10 mouse cellular contexts compared by ENCODE assay signal in the genomic region with DNA sequence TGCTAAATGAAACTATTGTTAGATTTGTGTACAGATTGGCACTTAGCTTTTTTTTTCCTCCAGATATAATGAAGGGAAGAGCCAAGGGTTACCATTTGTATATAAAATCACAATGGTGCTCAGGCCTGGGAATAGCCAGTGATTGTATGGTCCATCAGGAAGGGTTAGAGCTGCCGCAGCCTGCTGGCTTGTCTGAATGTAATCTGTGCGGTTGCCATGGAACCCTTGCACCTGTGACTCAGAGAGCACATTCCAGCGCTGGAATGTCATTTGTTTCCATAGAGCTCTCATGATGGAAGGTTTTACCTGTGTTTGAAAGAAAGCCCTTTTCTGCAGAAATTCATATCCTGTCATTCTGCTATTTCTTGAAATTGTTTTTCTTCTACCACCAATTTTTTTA. TPM values are rescaled to one million over a fixed set of nuclear protein-coding genes. Genes with fewer than 3 reads are reported as not detected.
DNase-seq lines count a peak whose midpoint lies in the region; ATAC-seq and TF ChIP-seq lines count a peak whose summit lies in the region.
"Had no signal": no experiment of that assay in that cellular context is flagged by ENCODE, and none has a peak within 500 bp of the region (broad histone marks: within the 10 kb centered on the region; RNA-seq: fewer than 3 reads in every experiment).

No protein-coding gene starts in this region.

- peak; percentile 10 to 18 for DNase-seq in lung, adult 18-20 months
- DNase-seq in lung, postnatal 4 days: no peak
- peak; percentile 29 for DNase-seq in embryonic facial prominence, embryonic 14.5 days (ENCODE audit: low spot score)
- DNase-seq in kidney, postnatal 0 days (ENCODE audit: low spot score): peak; percentile 3
- peak; percentile 52 for DNase-seq in midbrain, postnatal 0 days (ENCODE audit: low spot score)
- DNase-seq in cerebellum, postnatal 4 days (ENCODE audit: low spot score in 2 of 2): no peak
- DNase-seq: adrenal gland, postnatal 25 days had no signal

- H3K4me1 ChIP-seq in embryonic facial prominence, embryonic 14.5 days (ENCODE audit: control insufficient read depth, insufficient read depth, low read length): no peaks in the 10 kb centered on the region
- H3K4me1 ChIP-seq in kidney, postnatal 0 days (replicated peaks; ENCODE audit: insufficient read depth, low read length): no peaks in the 10 kb centered on the region
- no peaks in the 10 kb centered on the region for H3K4me1 ChIP-seq in midbrain, postnatal 0 days (ENCODE audit: insufficient read depth, low read length)
- no peaks in the 10 kb centered on the region for H3K4me1 ChIP-seq in heart, embryonic 11.5 days (ENCODE audit: control insufficient read depth, insufficient read depth, low read length)

- no peak overlapping the region for H3K4me3 ChIP-seq in embryonic facial prominence, embryonic 14.5 days (ENCODE audit: low read depth, low read length)
- H3K4me3 ChIP-seq in kidney, postnatal 0 days (replicated peaks; ENCODE audit: low read depth, low read length): no peak overlapping the region
- H3K4me3 ChIP-seq in midbrain, postnatal 0 days (ENCODE audit: low read depth, low read length): no peak overlapping the region
- no peak overlapping the region for H3K4me3 ChIP-seq in heart, embryonic 11.5 days (ENCODE audit: low read depth, low read length)

- no peak overlapping the region for H3K9ac ChIP-seq in embryonic facial prominence, embryonic 14.5 days (ENCODE audit: low read depth, low read length)
- no peak overlapping the region for H3K9ac ChIP-seq in kidney, postnatal 0 days (ENCODE audit: low read depth, low read length)
- H3K9ac ChIP-seq in midbrain, postnatal 0 days (replicated peaks; ENCODE audit: low read length, poor library complexity, severe bottlenecking): no peak overlapping the region
- H3K9ac ChIP-seq in heart, embryonic 11.5 days (ENCODE audit: low read depth, low read length): no peak overlapping the region

- 63% methylated on average over 3 of the region's 3 CpGs for WGBS in embryonic facial prominence, embryonic 14.5 days
- WGBS in kidney, postnatal 0 days: 69% methylated on average over 3 of the region's 3 CpGs
- WGBS in midbrain, postnatal 0 days: 34% methylated on average over 3 of the region's 3 CpGs
- 49% methylated on average over 3 of the region's 3 CpGs for WGBS in heart, embryonic 11.5 days (ENCODE audit: insufficient replicate concordance)

- H3K36me3 ChIP-seq in embryonic facial prominence, embryonic 14.5 days (ENCODE audit: control insufficient read depth, insufficient read depth, low read length): 0 out of 2 replicates have a peak, but pooled peaks cover 13% of the 10 kb centered on the region
- H3K36me3 ChIP-seq in kidney, postnatal 0 days (ENCODE audit: insufficient read depth, low read length): no peaks in the 10 kb centered on the region
- H3K36me3 ChIP-seq in midbrain, postnatal 0 days (ENCODE audit: insufficient read depth, low read length): no peaks in the 10 kb centered on the region
- H3K36me3 ChIP-seq in heart, embryonic 11.5 days (ENCODE audit: control insufficient read depth, insufficient read depth, low read length): no peaks in the 10 kb centered on the region

- H3K27me3 ChIP-seq in embryonic facial prominence, embryonic 14.5 days (replicated peaks; ENCODE audit: control insufficient read depth, insufficient read depth, low read length): no peaks in the 10 kb centered on the region
- H3K27me3 ChIP-seq in kidney, postnatal 0 days (ENCODE audit: insufficient read depth, low read length): no peaks in the 10 kb centered on the region
- no peaks in the 10 kb centered on the region for H3K27me3 ChIP-seq in midbrain, postnatal 0 days (ENCODE audit: insufficient read depth, low read length)
- H3K27me3 ChIP-seq in heart, embryonic 11.5 days (ENCODE audit: control insufficient read depth, insufficient read depth, low read length): no peaks in the 10 kb centered on the region

- H3K9me3 ChIP-seq in embryonic facial prominence, embryonic 14.5 days (ENCODE audit: control insufficient read depth, low read length): no peaks in the 10 kb centered on the region
- no peaks in the 10 kb centered on the region for H3K9me3 ChIP-seq in kidney, postnatal 0 days (replicated peaks; ENCODE audit: low read length)
- H3K9me3 ChIP-seq in midbrain, postnatal 0 days (ENCODE audit: low read length): no peaks in the 10 kb centered on the region
- H3K9me3 ChIP-seq in heart, embryonic 11.5 days (replicated peaks; ENCODE audit: control insufficient read depth, low read length): no peaks in the 10 kb centered on the region

- no peak for TF ChIP-seq CTCF in kidney, postnatal 0 days (IDR thresholded peaks at IDR 0.05; ENCODE audit: low read depth)
- TF ChIP-seq CTCF in midbrain, postnatal 0 days (IDR thresholded peaks at IDR 0.05): no peak

- no peak overlapping the region for H3K4me2 ChIP-seq in embryonic facial prominence, embryonic 14.5 days (ENCODE audit: low read depth, low read length)
- no peak overlapping the region for H3K4me2 ChIP-seq in kidney, postnatal 0 days (ENCODE audit: low read length)
- H3K4me2 ChIP-seq in midbrain, postnatal 0 days (ENCODE audit: low read depth, low read length, poor library complexity, severe bottlenecking): no peak overlapping the region
- H3K4me2 ChIP-seq in heart, embryonic 11.5 days: no peak overlapping the region

- ATAC-seq in embryonic facial prominence, embryonic 14.5 days (ENCODE audit: low read depth): no peak; the same call in 1 of the 2 replicates
- no peak; the same call in 1 of the 2 replicates for ATAC-seq in kidney, postnatal 0 days (replicated peaks; ENCODE audit: low FRiP score, low read depth)
- no peak for ATAC-seq in midbrain, postnatal 0 days (ENCODE audit: low FRiP score)
- ATAC-seq in heart, embryonic 11.5 days (replicated peaks; ENCODE audit: insufficient number of reproducible peaks, low FRiP score, low TSS enrichment): no peak
- ATAC-seq in activated CD4-positive, CD25-positive, alpha-beta regulatory T cell, adult 4 months: no peak
- ATAC-seq: inflammation-experienced regulatory T-cells, adult 6 months had no signal

- H3K27ac ChIP-seq in embryonic facial prominence, embryonic 14.5 days (replicated peaks; ENCODE audit: low read depth, low read length): no peak overlapping the region
- H3K27ac ChIP-seq in kidney, postnatal 0 days: no peak overlapping the region
- H3K27ac ChIP-seq in midbrain, postnatal 0 days (ENCODE audit: low read depth, low read length): peak overlapping the region; percentile 32; the same call in 1 of the 2 replicates
- no peak overlapping the region for H3K27ac ChIP-seq in heart, embryonic 11.5 days (ENCODE audit: low read depth, low read length)

RNA-seq across cellular contexts. Expression of gene Ocrl, which starts 37.5 kb away (rescaled TPM):
- polyA plus RNA-seq in embryonic facial prominence, embryonic 14.5 days (2014; fragmentation: Nextera tagmentation; extraction: Ambion mirVana): 19.6 and 21.3 TPM in 2 replicates
- 13.2 and 14.4 TPM in 2 replicates for polyA plus RNA-seq in kidney, postnatal 0 days (2015; fragmentation: Nextera tagmentation; extraction: Ambion mirVana)
- total RNA-seq in midbrain, postnatal 0 days (2014; rRNA removed): 38.8 and 48.9 TPM in 2 replicates
- 28.1 and 30.9 TPM in 2 replicates for polyA plus RNA-seq in midbrain, postnatal 0 days (2015; fragmentation: Nextera tagmentation; extraction: Ambion mirVana)
- polyA plus RNA-seq in heart, embryonic 11.5 days (2014; fragmentation: Nextera tagmentation; extraction: Ambion mirVana): 14.1 and 14.3 TPM in 2 replicates
- polyA plus RNA-seq in activated CD4-positive, CD25-positive, alpha-beta regulatory T cell, adult 4 months (2017; shearing (Covaris generic)): 1 to 10 TPM; 4.8 to 5.5 TPM

RNA-seq across cellular contexts. Expression of gene Smarca1, which starts 57.0 kb away (rescaled TPM):
- polyA plus RNA-seq in embryonic facial prominence, embryonic 14.5 days (2014; fragmentation: Nextera tagmentation; extraction: Ambion mirVana): 30.1 and 33.8 TPM in 2 replicates
- 17.3 and 18.1 TPM in 2 replicates for polyA plus RNA-seq in kidney, postnatal 0 days (2015; fragmentation: Nextera tagmentation; extraction: Ambion mirVana)
- 42.0 and 50.0 TPM in 2 replicates for total RNA-seq in midbrain, postnatal 0 days (2014; rRNA removed)
- 27.8 and 31.3 TPM in 2 replicates for polyA plus RNA-seq in midbrain, postnatal 0 days (2015; fragmentation: Nextera tagmentation; extraction: Ambion mirVana)
- polyA plus RNA-seq in heart, embryonic 11.5 days (2014; fragmentation: Nextera tagmentation; extraction: Ambion mirVana): 26.2 and 28.8 TPM in 2 replicates
- polyA plus RNA-seq in activated CD4-positive, CD25-positive, alpha-beta regulatory T cell, adult 4 months (2017; shearing (Covaris generic)): not detected

Comparison
In these comparisons a context has a peak if more than half of its experiments do, and no peak if none do; other contexts are left out.
1. DNase-seq: peak in lung, adult 18-20 months (2 of 2), embryonic facial prominence, embryonic 14.5 days (single experiment), kidney, postnatal 0 days (single experiment) and midbrain, postnatal 0 days (single experiment); none in lung, postnatal 4 days (0 of 2) and cerebellum, postnatal 4 days (0 of 2).
2. RNA of gene Smarca1, which starts 57.0 kb away (polyA plus RNA-seq): 27.8 to 31.3 TPM in midbrain, postnatal 0 days, 30.1 to 33.8 TPM in embryonic facial prominence, embryonic 14.5 days, 26.2 to 28.8 TPM in heart, embryonic 11.5 days and 17.3 to 18.1 TPM in kidney, postnatal 0 days; not detected in activated CD4-positive, CD25-positive, alpha-beta regulatory T cell, adult 4 months; every median in the first group is over 10 times any median in the second.